Mouse (Mus musculus): ENCODE results near the gene Znhit2. TPM values are rescaled to one million over a fixed set of nuclear protein-coding genes. Genes with fewer than 3 reads are reported as not detected.
A peak's percentile ranks its signal among the peaks of the same experiment; 100 is the strongest.

Gene Znhit2
- polyA plus RNA-seq, 2 experiments = 32.0 to 36.5 TPM

GRCm38 (mm10) chr19:6047154-6047898, 13.7 kb upstream of the Znhit2 start:
- no peak for ATAC-seq (ENCODE audit: low FRiP score, low read depth)
- Histone ChIP-seq H3K36me3 (ENCODE audit: control insufficient read depth, insufficient read depth, low read length) (peaks cover 45% of the 10 kb centered on the region), H3K9me3 (ENCODE audit: control insufficient read depth, low read length) (no peaks in the 10 kb centered on the region), H3K4me3 (replicated peaks; ENCODE audit: low read length) (peak overlapping the region; percentile 93), H3K4me2 (replicated peaks; ENCODE audit: low read depth, low read length, severe bottlenecking) (peak overlapping the region; percentile 74), H3K4me1 (ENCODE audit: control insufficient read depth, insufficient read depth, low read length) (peaks cover 14% of the 10 kb centered on the region), H3K27me3 (ENCODE audit: control insufficient read depth, insufficient read depth, low read length) (no peaks in the 10 kb centered on the region), H3K9ac (ENCODE audit: low read depth, low read length, severe bottlenecking) (peak overlapping the region; percentile 91), H3K27ac (replicated peaks; ENCODE audit: low read depth, low read length) (peak overlapping the region; percentile 99)
- WGBS = 6% methylated on average over 22 of the region's 44 CpGs
- no peak for DNase-seq (ENCODE audit: low spot score)
- TF ChIP-seq POLR2A (IDR thresholded peaks at IDR 0.05; ENCODE audit: borderline replicate concordance, extremely low read depth, insufficient read depth, insufficient read length) = no peak

GRCm38 (mm10) chr19:6047899-6048166, 13.2 kb upstream of the Znhit2 start:
- DNase-seq (ENCODE audit: low spot score) = no peak
- H3K4me2 ChIP-seq (replicated peaks; ENCODE audit: low read depth, low read length, severe bottlenecking) = peak overlapping the region; percentile 74
- no peaks in the 10 kb centered on the region for H3K9me3 ChIP-seq (ENCODE audit: control insufficient read depth, low read length)
- H3K27me3 ChIP-seq (ENCODE audit: control insufficient read depth, insufficient read depth, low read length) = no peaks in the 10 kb centered on the region
- H3K9ac ChIP-seq (ENCODE audit: low read depth, low read length, severe bottlenecking) = peak overlapping the region; percentile 91
- ATAC-seq (ENCODE audit: low FRiP score, low read depth) = no peak
- H3K36me3 ChIP-seq (ENCODE audit: control insufficient read depth, insufficient read depth, low read length) = peaks cover 50% of the 10 kb centered on the region
- no peak overlapping the region for H3K27ac ChIP-seq (replicated peaks; ENCODE audit: low read depth, low read length)
- H3K4me3 ChIP-seq (replicated peaks; ENCODE audit: low read length) = peak overlapping the region; percentile 93
- H3K4me1 ChIP-seq (ENCODE audit: control insufficient read depth, insufficient read depth, low read length) = peaks cover 14% of the 10 kb centered on the region
- no peak for TF ChIP-seq POLR2A (IDR thresholded peaks at IDR 0.05; ENCODE audit: borderline replicate concordance, extremely low read depth, insufficient read depth, insufficient read length)
- WGBS = 82% methylated on average over 8 of the region's 8 CpGs

GRCm38 (mm10) chr19:6048681-6049410, 12.1 kb upstream of the Znhit2 start:
- WGBS = 89% methylated on average over 11 of the region's 11 CpGs
- Histone ChIP-seq H3K4me1 (ENCODE audit: control insufficient read depth, insufficient read depth, low read length) (peaks cover 14% of the 10 kb centered on the region), H3K9ac (ENCODE audit: low read depth, low read length, severe bottlenecking) (no peak overlapping the region), H3K36me3 (ENCODE audit: control insufficient read depth, insufficient read depth, low read length) (peaks cover 60% of the 10 kb centered on the region), H3K9me3 (ENCODE audit: control insufficient read depth, low read length) (no peaks in the 10 kb centered on the region), H3K4me2 (replicated peaks; ENCODE audit: low read depth, low read length, severe bottlenecking) (no peak overlapping the region), H3K27ac (replicated peaks; ENCODE audit: low read depth, low read length) (no peak overlapping the region), H3K27me3 (ENCODE audit: control insufficient read depth, insufficient read depth, low read length) (no peaks in the 10 kb centered on the region), H3K4me3 (replicated peaks; ENCODE audit: low read length) (peak overlapping the region; percentile 93; the same call in 1 of the 2 replicates)
- DNase-seq (ENCODE audit: low spot score) (no peak), ATAC-seq (ENCODE audit: low FRiP score, low read depth) (no peak)
- no peak for TF ChIP-seq POLR2A (IDR thresholded peaks at IDR 0.05; ENCODE audit: borderline replicate concordance, extremely low read depth, insufficient read depth, insufficient read length)

- Histone ChIP-seq H3K9me3 (ENCODE audit: control insufficient read depth, low read length) (no peaks in the 10 kb centered on the region), H3K9ac (ENCODE audit: low read depth, low read length, severe bottlenecking) (no peak overlapping the region), H3K27ac (replicated peaks; ENCODE audit: low read depth, low read length) (no peak overlapping the region), H3K27me3 (ENCODE audit: control insufficient read depth, insufficient read depth, low read length) (no peaks in the 10 kb centered on the region), H3K4me2 (replicated peaks; ENCODE audit: low read depth, low read length, severe bottlenecking) (no peak overlapping the region), H3K4me1 (ENCODE audit: control insufficient read depth, insufficient read depth, low read length) (peaks cover 13% of the 10 kb centered on the region), H3K36me3 (ENCODE audit: control insufficient read depth, insufficient read depth, low read length) (peaks cover 77% of the 10 kb centered on the region), H3K4me3 (replicated peaks; ENCODE audit: low read length) (no peak overlapping the region)
- 82% methylated on average over 7 of the region's 7 CpGs for WGBS
- TF ChIP-seq POLR2A (IDR thresholded peaks at IDR 0.05; ENCODE audit: borderline replicate concordance, extremely low read depth, insufficient read depth, insufficient read length) = no peak
- DNase-seq (ENCODE audit: low spot score) (no peak), ATAC-seq (ENCODE audit: low FRiP score, low read depth) (no peak)
Observed at GRCm38 (mm10) chr19:6052516-6052915, 8.5 kb upstream of the Znhit2 start.

GRCm38 (mm10) chr19:6054296-6054695, 6.7 kb upstream of the Znhit2 start:
- Histone ChIP-seq H3K4me2 (replicated peaks; ENCODE audit: low read depth, low read length, severe bottlenecking) (no peak overlapping the region), H3K9ac (ENCODE audit: low read depth, low read length, severe bottlenecking) (no peak overlapping the region), H3K27me3 (ENCODE audit: control insufficient read depth, insufficient read depth, low read length) (no peaks in the 10 kb centered on the region), H3K4me1 (ENCODE audit: control insufficient read depth, insufficient read depth, low read length) (peaks cover 9% of the 10 kb centered on the region), H3K27ac (replicated peaks; ENCODE audit: low read depth, low read length) (no peak overlapping the region), H3K36me3 (ENCODE audit: control insufficient read depth, insufficient read depth, low read length) (peaks cover 68% of the 10 kb centered on the region), H3K4me3 (replicated peaks; ENCODE audit: low read length) (no peak overlapping the region), H3K9me3 (ENCODE audit: control insufficient read depth, low read length) (no peaks in the 10 kb centered on the region)
- no peak for DNase-seq (ENCODE audit: low spot score)
- ATAC-seq (ENCODE audit: low FRiP score, low read depth) = no peak
- 80% methylated on average over 5 of the region's 5 CpGs for WGBS
- no peak for TF ChIP-seq POLR2A (IDR thresholded peaks at IDR 0.05; ENCODE audit: borderline replicate concordance, extremely low read depth, insufficient read depth, insufficient read length)
